Comparison of ENCODE assay signal across 30 mouse cellular contexts in the genomic region with DNA sequence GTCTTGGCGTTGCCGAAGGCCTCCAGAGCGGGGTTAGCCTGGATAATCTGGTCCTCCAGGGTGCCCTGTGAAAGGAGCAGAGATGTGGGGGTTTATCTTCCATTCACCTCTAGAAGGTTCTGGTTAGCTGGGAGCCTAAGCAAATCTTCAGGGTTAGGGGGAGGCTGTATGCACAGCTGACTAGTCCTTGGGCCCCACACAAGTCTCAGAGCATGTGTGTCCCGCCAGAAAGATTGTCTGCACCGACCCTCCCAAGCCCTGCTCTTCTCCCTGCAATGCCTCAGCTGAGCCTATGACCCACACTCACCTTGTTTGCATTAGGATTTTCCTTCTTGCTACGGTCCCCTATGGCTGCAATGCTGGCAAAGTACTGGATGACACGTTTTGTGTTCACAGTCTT. TPM values are rescaled to one million over a fixed set of nuclear protein-coding genes. Genes with fewer than 3 reads are reported as not detected.
"Had no signal": no experiment of that assay in that cellular context is flagged by ENCODE, and none has a peak within 500 bp of the region (broad histone marks: within the 10 kb centered on the region; RNA-seq: fewer than 3 reads in every experiment).

No protein-coding gene starts in this region.

- DNase-seq: kidney, postnatal 14 days; kidney, postnatal 4 days; left cerebral cortex, postnatal 4 days; liver, postnatal 0 days; lung, postnatal 14 days; lung, postnatal 4 days; midbrain, embryonic 14.5 days; thymus, adult 18-20 months; thymus, postnatal 36 days had no signal

- H3K36me3 ChIP-seq: limb, embryonic 12.5 days; limb, embryonic 15.5 days had no signal

- H3K9ac ChIP-seq: limb, embryonic 12.5 days; limb, embryonic 15.5 days; liver, embryonic 14.5 days; liver, postnatal 0 days had no signal

- ATAC-seq: liver, postnatal 0 days had no signal

- H3K27ac ChIP-seq: limb, embryonic 12.5 days; limb, embryonic 15.5 days; liver, embryonic 14.5 days had no signal

- H3K4me3 ChIP-seq: limb, embryonic 12.5 days; limb, embryonic 15.5 days had no signal

- H3K9me3 ChIP-seq: limb, embryonic 12.5 days; limb, embryonic 15.5 days had no signal

- H3K4me1 ChIP-seq: limb, embryonic 15.5 days had no signal

- H3K4me2 ChIP-seq: limb, embryonic 12.5 days; limb, embryonic 15.5 days; liver, embryonic 11.5 days; midbrain, embryonic 11.5 days had no signal

- H3K27me3 ChIP-seq: limb, embryonic 15.5 days had no signal

RNA-seq across cellular contexts. Expression of gene Myh6, which starts 4.0 kb away (rescaled TPM):
- total RNA-seq: megakaryocyte progenitor cell, adult 5-6 weeks; megakaryocyte-erythroid progenitor cell, adult 5-6 weeks had no signal
- polyA plus RNA-seq: small intestine, adult 2 months had no signal

RNA-seq across cellular contexts. Expression of gene Gm17428, which starts 14.0 kb away (rescaled TPM):
- total RNA-seq: layer of hippocampus, adult 18-20 months; layer of hippocampus, postnatal 14 days; left cerebral cortex, adult 8-10 months; left cerebral cortex, postnatal 14 days; left cerebral cortex, postnatal 4 days; megakaryocyte progenitor cell, adult 5-6 weeks; megakaryocyte-erythroid progenitor cell, adult 5-6 weeks; midbrain, postnatal 0 days had no signal
- polyA plus RNA-seq: kidney, embryonic 16.5 days; limb, embryonic 12.5 days; limb, embryonic 15.5 days; liver, embryonic 11.5 days; liver, embryonic 14.5 days; liver, postnatal 0 days; lung, embryonic 16.5 days; midbrain, embryonic 11.5 days; midbrain, embryonic 14.5 days; midbrain, postnatal 0 days; neural tube, embryonic 11.5 days; neural tube, embryonic 14.5 days; small intestine, adult 2 months; spleen, adult 2 months; stomach, embryonic 16.5 days; testis, adult 2 months; urinary bladder, adult 2 months had no signal

RNA-seq across cellular contexts. Expression of gene Cmtm5, which starts 26.7 kb away (rescaled TPM):
- total RNA-seq: megakaryocyte progenitor cell, adult 5-6 weeks; megakaryocyte-erythroid progenitor cell, adult 5-6 weeks had no signal
- polyA plus RNA-seq: liver, embryonic 11.5 days; liver, postnatal 0 days; testis, adult 2 months had no signal

RNA-seq across cellular contexts. Expression of gene Il25, which starts 30.2 kb away (rescaled TPM):
- total RNA-seq: layer of hippocampus, adult 18-20 months; layer of hippocampus, postnatal 14 days; left cerebral cortex, postnatal 14 days; left cerebral cortex, postnatal 4 days; megakaryocyte progenitor cell, adult 5-6 weeks; megakaryocyte-erythroid progenitor cell, adult 5-6 weeks; midbrain, postnatal 0 days had no signal
- polyA plus RNA-seq: kidney, embryonic 16.5 days; limb, embryonic 12.5 days; limb, embryonic 15.5 days; liver, embryonic 11.5 days; liver, embryonic 14.5 days; liver, postnatal 0 days; lung, embryonic 16.5 days; midbrain, embryonic 11.5 days; midbrain, embryonic 14.5 days; neural tube, embryonic 11.5 days; spleen, adult 2 months; stomach, embryonic 16.5 days; testis, adult 2 months had no signal

RNA-seq across cellular contexts. Expression of gene Myh7, which starts 31.7 kb away (rescaled TPM):
- total RNA-seq: megakaryocyte progenitor cell, adult 5-6 weeks; megakaryocyte-erythroid progenitor cell, adult 5-6 weeks had no signal
- polyA plus RNA-seq: spleen, adult 2 months had no signal
